Mouse (Mus musculus) brain, embryonic 14.5 days (tissue): ENCODE measurements at regions not wholly inside any gene's neighbourhood (a gene's known extent, or its start where the extent isn't known, plus 50 kb on each side); places are given as distances from the start of the nearest gene placed in this dataset.

Source experiments
- DNase-seq: peaks from one replicate; pipeline ENCODE4 v3.0.0-alpha.2; 2011; ENCODE audit warnings: low read depth
- CTCF ChIP-seq: fragments of 200-500 bp; IDR thresholded peaks from 2 replicates; pipeline ENCODE4 v1.5.1; 2012; ENCODE audit warnings: inconsistent platforms, mild to moderate bottlenecking, moderate library complexity, borderline replicate concordance; ENCODE audit not compliant: insufficient read depth, insufficient read length; ENCODE audit errors: extremely low read depth
- POLR2A ChIP-seq: fragments of 200-500 bp; IDR thresholded peaks from 2 replicates; pipeline ENCODE4 v1.6.1; 2012; ENCODE audit warnings: mild to moderate bottlenecking, inconsistent platforms, borderline replicate concordance; ENCODE audit not compliant: poor library complexity, insufficient read depth, insufficient read length, severe bottlenecking; ENCODE audit errors: extremely low read depth

- TF ChIP-seq POLR2A, result no peak
- no peak for TF ChIP-seq CTCF
- DNase-seq, result peak; percentile 93
These were observed 84.2 kb upstream of the Cacna2d1 start for GRCm38 (mm10) chr5:15850126-15850801.

DNA sequence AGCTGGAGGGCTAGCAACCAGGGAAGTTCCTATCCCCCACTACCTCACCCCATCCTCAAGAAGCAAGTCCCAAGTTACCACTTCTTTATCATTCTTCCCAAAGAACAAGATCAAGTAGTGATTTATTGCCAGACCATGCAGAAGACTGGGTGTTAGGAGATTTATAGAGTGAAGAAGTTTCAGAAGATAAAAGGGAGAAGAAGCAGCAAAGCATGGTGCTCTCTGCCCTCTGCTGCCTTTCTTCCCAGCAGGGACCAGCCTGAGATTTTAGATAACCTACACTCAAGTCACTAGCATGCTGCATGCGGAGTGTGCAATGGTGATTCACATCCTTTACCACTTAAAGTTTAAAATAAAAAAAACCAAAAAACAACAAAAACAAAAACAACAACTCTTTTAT lies 79.7 kb upstream of the Cacna2d1 start:
- TF ChIP-seq POLR2A, result no peak
- no peak for TF ChIP-seq CTCF
- DNase-seq, result no peak

- no peak for TF ChIP-seq CTCF
- no peak for TF ChIP-seq POLR2A
These were observed 77.5 kb upstream of the Cacna2d1 start for GRCm38 (mm10) chr5:15857034-15857433.

GRCm38 (mm10) chr5:15874065-15874464 lies 60.4 kb upstream of the Cacna2d1 start:
- no peak for TF ChIP-seq POLR2A
- no peak for TF ChIP-seq CTCF
- no peak for DNase-seq

More at GRCm38 (mm10) chr5:15857034-15857433, 77.5 kb upstream of the Cacna2d1 start:
- DNase-seq, result peak; percentile 43

- TF ChIP-seq CTCF (no peak), POLR2A (no peak)
- DNase-seq, result no peak
These were observed 51.5 kb upstream of the Cacna2d1 start for GRCm38 (mm10) chr5:15883004-15883403.
